Mouse (Mus musculus): ENCODE results near the gene Hnmt.

- TF ChIP-seq CTCF (IDR thresholded peaks at IDR 0.05) (no peak), EP300 (IDR thresholded peaks at IDR 0.05; ENCODE audit: insufficient read depth, low read depth, low read length) (no peak)
Observed at GRCm38 (mm10) chr2:24018966-24019365, 30.2 kb downstream of the Hnmt start.

All from heart, adult 2 months (tissue).